Mouse (Mus musculus) monocyte, adult 5-6 weeks (primary cell): ENCODE results near the gene Sppl2b. TPM values are rescaled to one million over a fixed set of nuclear protein-coding genes. Genes with fewer than 3 reads are reported as not detected.
"Not testable (repeated sequence)": the region's sequence is repeated elsewhere in the genome, so short reads cannot be mapped to it uniquely, and the experiment has no call there.

Experiments used
- ATAC-seq: fragments of 153-309, 156-312 bp; replicated peaks from 2 replicates; pipeline ENCODE4 v1.8.0; 2017; ENCODE audit warnings: mild to moderate bottlenecking; ENCODE audit not compliant: low TSS enrichment, insufficient number of reproducible peaks, severe bottlenecking, poor library complexity, low FRiP score
- total RNA-seq: library from RNA; stranded (forward); fragments of 200-1000, 200-491, 200-594 nt; gene quantifications from 3 replicates; pipeline ENCODE4 v1.2.3, GENCODE M21; 2017

The Sppl2b gene
- total RNA-seq, result 8.1 to 18.2 TPM (median 8.2 TPM) in 3 replicates

DNA sequence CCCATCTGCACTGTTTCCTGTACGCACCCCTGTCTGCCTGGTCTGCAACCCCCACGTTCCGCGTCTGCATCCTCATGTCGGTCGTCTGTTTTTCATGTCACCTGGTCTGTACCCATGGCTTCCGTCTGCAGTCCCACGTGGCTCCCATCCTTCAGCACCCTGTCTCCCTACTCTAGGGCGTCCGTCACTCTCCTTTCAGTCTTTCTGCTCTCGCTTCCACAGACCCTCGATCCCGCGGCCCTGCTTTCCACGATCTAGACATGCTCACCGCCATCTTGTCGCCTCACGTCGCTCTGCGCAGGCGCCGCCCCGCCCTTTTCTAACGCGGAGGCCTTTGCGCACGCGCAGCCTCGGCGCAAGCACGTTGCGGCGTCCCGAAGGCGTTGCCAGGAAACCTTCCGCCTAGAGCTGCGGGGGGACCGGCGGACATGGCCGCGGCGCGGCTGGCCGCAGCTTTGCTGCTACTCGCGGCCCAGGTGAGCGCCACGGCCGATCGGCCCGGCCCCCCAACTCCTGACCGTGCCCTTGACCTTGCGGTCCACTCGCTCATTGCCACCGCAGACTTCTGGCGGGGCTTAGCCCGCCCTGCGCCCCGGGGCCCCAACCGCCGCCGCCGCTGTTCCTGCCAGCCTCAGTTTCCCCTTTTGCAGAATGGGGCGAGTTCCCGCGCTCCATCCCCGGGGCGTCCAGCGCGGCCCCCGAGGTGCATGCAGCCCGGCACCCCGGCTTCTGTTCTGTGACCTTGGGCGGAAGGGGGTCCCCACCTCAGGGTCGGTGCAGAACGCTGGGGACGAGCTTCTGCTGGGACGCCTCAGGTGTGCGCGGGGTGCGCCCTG, at the start of gene Sppl2b, which contains the start of gene Lsm7:
Gene Sppl2b (plus strand): TSS at position 363 of the 836 bp plus-strand sequence.
Gene Lsm7 (minus strand): TSS at position 297 of the 836 bp plus-strand sequence.
- peak; percentile 71 for ATAC-seq

DNA sequence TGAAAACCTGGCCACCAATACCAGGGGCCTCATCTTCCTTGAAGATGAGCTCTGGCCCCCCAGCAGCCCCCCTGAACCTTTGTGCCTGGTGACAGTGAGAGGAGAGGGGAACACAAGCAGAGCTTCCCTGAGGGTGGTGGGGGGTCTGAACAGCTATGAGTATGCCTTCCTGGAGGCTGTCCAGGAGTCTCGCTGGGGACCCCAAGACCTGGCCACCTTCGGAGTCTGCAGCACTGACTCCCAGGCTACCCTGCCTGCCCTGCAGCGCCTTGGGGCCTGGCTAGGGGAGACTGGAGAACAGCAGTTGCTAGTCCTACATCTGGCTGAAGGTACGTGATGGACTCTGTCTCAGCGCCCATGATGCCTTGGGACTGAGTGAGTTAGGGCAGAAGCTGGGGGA, 49.8 kb upstream of the Sppl2b start:
- no peak for ATAC-seq

DNA sequence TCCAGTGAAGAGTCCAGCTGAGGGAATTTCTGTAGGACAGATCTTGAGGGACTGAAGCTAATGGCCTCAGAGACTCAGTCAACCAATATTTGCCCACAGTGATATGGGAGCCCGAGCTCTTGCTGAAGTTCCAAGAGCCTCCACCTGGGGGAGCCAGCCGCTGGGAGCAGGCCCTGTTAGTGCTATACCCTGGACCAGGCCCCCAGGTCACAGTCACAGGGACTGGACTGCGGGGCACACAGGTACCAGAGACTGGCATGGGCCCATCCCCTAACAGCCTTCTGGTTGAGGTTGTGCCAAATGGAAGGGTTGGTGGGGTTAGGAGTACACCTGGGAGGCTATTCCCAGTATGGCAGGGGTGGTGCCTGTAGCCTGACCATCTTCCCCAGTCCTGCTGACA, 49.1 kb upstream of the Sppl2b start:
- peak; percentile 32; the same call in 1 of the 2 replicates for ATAC-seq

DNA sequence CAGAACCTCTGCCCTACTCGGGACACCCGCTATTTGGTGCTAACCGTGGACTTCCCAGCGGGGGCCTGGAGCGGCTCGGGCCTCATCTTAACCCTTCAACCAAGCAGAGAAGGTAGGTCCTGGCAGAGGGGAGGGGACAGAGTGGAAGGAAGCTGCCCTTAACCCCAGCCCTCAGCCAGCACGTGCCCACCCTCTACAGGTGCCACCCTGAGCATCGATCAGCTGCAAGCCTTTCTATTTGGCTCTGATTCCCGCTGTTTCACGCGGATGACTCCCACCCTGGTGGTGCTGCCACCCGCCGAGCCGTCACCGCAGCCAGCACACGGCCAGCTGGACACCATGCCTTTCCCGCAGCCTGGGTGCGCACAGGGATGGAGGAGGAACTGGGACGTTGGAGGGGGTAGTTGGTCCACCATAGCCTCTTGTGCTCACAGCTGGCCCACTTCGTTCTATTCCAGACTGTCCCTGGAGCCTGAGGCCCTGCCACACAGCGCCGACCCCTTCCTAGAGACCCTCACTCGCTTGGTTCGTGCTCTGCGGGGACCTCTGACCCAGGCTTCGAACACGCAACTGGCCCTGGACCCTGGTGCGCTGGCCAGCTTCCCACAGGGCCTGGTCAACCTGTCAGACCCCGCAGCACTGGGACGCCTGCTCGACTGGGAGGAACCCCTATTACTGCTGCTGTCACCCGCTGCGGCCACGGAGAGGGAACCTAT, 48.6 kb upstream of the Sppl2b start:
- ATAC-seq, result no peak

DNA sequence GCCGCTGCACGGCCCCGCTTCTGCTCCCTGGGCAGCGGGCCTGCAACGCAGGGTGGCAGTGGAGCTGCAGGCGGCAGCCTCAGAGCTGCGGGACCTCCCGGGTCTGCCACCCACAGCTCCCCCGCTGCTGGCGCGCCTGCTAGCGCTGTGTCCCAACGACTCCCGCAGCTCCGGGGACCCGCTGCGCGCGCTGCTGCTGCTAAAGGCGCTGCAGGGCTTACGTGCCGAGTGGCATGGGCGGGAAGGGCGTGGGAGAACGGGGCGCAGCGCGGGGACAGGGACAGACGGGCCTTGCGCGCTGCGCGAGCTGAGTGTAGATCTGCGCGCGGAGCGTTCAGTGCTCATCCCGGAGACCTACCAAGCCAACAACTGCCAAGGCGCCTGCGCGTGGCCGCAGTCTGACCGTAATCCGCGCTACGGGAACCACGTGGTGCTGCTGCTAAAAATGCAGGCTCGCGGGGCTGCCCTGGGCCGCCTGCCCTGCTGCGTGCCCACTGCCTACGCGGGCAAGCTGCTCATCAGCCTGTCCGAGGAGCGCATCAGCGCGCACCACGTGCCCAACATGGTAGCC, 47.9 kb upstream of the Sppl2b start:
- ATAC-seq, result 0 out of 2 replicates have a peak, but pooled peaks have one; percentile 4

DNA sequence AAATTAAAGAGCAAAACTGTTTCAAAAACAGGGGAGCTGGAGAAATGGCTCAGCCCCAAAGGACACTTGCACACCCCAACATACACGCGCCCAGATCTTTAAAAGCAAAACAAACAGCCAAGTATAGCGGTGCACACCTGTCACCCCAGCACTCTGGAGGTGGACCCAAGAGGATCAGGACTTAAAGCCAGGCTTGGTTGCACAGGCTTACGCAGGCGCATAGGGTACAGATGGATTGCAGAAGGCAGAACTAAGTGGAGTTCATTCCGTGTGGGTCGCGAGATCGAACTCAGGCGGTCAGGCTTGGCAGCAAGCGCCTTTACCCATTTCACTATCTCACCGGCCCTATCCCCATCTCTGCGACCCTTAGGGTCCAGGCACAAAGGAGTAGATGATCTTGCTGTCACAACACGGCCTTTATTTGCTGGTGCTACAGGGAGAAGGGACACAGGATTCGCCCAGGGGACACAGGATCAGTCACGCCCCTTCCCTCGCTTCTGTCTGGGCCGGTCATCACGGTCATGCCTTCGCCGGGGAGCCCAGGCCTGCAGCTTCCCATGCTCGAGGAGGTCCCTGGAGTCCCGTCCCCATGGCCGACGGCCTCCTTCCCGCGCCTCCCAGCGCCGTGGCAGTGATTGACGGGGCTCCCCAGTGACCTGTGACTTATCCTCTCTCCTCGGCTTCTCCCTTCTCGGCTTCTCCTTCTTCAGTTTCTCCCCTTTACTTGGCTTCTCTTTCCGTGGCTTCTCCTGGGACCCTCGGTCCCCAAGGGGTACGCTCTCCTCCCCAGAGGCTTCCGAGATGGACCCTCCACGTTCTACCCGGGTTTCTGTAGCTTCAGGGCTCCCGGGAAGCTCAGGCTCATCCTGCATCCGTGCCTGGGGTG, 46.7 kb upstream of the Sppl2b start:
- no peak for ATAC-seq

DNA sequence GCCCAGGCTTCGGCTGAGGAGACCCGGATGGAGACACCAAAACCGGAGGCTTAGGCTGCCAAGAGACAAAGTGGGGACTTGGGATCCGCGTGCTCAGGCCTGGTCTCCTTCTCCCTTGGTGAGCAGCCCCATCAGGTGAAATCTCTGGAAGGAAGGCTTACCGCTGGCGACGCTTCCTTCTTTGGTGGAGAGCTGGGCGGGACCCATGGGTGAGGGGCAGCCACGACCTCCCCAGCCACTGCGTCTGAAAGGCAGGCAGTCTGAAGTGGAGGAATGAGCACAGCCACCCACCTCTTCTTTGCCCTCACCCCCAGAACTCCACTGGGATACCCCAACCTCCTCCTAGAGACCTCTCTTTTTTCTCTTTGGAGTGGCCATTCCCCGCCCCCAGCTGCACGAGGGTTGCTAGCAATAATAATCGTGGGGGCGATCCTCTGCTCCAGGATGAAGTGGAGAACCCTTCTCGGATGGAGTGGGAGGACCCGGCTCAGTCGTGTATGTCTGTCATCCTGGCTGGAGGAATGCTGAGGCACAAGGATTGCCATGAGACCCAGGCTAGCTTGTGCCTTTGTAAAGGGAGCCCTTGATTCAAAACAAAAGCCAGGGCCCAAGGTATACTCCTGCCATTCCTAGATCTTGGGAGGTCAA, 46.0 kb upstream of the Sppl2b start:
- no peak for ATAC-seq

DNA sequence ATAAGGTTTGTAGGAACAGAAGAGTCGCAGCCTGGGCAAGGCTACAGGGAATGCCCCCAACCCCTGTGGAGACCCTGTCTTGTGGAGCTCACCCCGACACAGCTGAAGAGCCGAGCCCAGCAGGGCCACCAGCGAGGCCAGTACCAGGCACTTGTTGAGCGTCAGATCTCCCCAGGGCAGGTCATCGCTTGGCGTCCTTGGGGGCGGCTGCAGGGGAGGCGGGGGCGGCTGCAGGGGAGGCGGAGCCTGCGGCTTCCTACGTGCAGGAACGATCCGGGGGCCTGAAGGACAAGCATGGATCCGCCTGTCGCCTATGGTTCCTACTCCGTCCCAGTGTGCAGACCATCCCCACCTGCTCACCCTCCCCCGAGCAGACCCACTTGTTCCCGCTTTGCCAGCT, 45.0 kb upstream of the Sppl2b start:
- ATAC-seq, result no peak

DNA sequence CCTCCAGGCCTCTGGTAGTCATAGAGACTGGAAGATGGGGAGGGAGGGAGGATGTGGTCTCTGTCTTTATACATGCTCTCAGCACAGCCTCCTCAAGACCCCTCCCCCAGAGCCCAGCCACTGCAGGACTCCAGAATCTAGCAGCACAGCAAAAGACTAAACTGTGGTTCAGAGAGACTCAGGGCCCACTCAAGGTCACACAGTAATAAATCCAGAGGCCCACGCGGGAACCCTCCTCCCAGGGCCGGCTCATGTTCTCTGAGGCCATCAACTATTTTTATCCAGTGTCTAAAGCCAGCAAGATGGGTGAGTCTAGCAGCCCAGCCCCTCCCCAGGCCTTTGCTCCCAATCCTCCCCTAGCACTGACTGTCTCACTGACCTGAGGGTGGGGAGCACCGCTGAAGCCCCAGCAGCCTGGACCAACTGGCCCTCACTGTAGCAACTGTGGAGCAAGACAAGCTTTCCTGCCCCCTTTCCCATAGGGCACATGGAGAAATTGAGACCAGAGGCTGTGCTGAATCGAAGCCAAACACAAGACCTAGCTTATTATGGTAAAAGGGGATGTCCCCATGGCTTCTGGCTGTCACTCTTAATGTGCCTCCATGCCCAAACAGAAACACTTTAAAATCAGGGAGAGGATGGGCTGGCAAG, 42.6 kb upstream of the Sppl2b start:
- no peak for ATAC-seq

DNA sequence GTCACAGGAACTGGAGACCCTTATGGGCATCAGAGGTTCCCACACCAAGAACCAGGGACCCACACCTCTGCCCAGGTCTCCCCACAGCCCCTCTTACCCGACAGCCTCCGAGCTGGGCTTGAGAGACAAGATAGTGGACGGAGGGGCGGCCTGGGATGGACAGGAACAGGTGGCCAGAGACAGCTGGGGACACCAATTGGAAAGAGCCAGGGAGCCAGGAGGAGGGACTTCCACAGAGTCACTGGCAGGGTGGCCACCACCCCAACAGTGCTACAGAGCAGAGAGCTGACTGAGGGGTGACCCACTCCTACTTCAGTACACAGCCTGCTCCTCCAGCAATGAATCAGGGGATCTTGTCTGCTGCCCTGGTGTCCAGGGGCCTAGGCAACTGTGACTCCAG, 41.7 kb upstream of the Sppl2b start, which contains the start of gene Jsrp1:
Gene Jsrp1 (minus strand): TSS at position 133 of the 400 bp plus-strand sequence.
- no peak for ATAC-seq

DNA sequence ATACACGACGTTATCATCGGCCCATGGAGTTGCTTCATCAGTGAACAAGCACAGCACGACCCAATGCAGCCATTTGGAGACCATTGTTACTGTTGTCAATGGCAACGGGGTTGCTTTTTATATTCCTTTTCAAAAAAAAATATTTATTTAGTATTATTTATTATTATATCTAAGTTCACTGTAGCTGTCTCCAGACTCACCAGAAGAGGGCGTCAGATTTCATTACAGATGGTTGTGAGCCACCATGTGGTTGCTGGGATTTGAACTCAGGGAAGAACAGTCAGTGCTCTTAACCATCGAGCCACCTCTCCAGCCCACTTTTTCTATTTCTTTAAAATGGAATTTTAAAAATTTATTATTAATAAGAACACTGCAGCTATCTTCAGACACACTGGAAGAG, 40.3 kb upstream of the Sppl2b start:
- ATAC-seq, result no peak

DNA sequence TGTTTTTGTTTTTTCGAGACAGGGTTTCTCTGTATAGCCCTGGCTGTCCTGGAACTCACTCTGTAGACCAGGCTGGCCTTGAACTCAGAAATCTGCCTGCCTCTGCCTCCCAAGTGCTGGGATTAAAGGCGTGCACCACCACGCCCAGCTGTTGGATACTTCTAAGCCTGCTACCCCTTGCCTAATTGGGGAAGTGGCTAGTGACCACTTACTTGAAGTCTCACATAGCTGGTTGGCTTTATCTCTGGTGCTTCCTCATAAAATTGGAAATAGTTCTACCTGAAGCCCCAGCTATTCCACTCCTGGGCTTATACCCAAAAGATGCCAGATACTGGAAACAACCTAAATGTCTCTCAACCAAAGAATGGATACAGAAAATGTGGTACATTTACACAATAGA, 38.8 kb upstream of the Sppl2b start:
- ATAC-seq, result not testable (repeated sequence)

DNA sequence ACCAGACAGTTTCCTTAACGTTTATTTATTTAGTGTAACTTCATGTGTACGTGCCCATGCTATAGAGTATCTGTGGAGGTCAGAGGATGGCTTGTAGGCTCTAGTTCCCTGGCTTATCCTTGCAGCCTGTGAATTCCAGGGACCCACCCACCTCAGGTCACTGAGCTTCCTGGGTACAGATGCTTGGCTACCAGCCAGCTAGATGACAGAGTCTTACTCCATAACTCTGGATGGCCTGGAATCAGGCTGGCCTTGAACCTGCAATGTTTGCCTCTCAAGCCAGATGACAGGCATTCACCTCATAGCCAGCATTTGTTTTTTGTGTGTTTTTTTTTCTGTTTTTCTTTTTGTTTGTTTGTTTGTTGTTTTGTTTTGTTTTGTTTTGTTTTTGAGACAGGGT, 37.9 kb upstream of the Sppl2b start:
- ATAC-seq, result no peak

DNA sequence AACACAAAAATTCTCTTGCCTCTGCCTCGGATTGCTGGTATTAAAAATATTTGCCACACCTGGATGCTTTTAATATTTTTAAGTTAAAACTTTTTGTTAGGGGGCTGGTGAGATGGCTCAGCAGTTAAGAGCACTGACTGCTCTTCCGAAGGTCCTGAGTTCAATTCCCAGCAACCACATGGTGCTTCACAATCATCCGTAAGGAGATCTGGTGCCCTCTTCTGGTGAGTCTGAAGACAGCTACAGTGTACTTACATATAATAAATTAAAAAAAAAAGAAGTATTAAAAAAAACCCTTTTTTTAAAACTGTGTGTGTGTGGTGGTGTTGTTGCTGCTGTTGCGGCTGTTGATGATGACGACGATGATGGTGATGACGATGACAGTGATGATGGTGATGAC, 37.1 kb upstream of the Sppl2b start:
- ATAC-seq, result not testable (repeated sequence)

DNA sequence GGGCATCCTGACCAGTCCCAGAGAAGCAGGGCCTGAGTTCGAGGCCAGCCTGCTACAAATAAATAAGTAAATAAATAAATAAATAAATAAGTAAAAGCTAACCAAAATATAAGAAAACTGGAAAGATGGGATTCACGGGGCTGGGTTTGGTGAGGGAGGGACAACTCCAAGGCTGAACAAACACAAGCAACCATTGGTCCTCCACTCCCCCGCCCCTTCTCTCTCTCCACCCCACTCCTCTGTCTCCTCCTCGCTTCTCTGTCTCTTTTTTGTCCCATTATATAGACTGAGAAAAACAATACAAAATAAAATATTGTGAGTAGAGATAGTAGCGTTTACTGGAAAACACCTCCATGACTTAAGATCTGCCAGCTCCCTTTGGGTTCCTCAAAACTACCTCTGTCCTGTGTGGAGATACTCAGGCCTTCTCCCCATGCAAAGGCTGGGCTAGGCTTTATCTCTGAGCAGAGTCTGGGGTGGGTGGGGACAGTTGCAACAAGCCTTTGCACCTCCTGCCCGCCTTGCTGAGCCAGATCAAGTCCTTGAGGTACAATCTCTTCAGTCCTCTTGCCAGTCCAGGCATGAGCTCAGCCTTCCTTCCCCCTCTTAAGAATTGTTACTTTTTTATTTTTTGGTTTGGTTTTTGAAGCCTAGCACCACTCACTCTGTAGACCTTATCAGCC, 36.3 kb upstream of the Sppl2b start:
- no peak for ATAC-seq

DNA sequence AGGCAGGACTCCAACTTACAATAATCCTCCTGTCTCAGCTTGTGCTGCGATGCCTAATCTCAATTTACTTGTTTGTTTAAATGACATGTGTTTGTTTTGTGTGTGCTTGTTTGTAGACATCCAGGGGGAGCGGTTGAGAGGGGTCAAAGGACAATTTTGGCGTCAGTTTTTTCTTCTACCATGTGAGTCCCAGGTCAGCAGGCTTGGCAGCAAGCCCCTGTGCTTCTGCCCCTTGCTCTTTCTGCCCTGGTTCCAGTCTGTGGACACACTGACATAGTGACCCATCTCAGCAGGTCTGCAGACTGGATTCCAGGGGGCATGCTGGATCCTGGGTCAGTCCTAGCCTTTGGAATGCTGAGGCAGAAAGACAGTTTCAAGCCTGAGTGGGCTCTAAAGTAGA, 35.7 kb upstream of the Sppl2b start:
- no peak for ATAC-seq

DNA sequence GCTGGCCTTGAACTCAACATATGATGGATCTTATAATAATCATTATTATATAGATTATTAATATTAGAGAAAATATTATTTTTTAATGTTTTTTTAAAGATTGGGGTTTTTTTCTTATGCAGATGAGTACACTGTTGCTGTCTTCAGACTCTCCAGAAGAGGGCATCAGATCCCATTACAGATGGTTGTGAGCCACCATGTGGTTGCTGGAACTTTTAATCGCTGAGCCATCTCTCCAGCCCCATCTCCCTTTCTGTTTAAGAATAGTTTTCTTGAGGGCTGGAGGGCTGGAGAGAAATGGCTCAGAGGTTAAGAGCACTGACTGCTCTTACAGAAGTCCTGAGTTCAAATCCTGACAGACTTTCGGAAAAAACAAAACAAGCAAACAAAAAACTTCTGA, 33.1 kb upstream of the Sppl2b start:
- ATAC-seq, result no peak
